24 mouse cellular contexts compared by ENCODE assay signal in the genomic region with DNA sequence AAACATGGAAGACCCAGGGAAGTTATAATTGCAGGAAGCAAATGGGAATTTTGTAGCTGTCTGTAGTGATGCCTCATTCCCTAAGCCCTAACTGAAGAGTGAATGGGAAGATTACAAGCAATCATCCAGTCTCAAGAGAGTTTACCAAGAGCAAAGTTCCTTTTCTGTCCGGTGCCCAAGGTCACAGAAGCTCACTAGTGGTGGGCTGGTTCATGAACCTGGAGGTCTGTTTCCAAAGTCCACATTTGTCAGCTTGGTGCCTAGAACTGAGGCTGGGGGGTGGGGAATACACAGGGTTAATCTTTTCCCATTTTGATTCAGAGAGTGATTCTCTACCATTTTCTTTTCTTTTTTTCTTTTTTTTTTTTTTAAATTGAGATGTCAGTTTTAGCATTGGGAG. TPM values are rescaled to one million over a fixed set of nuclear protein-coding genes. Genes with fewer than 3 reads are reported as not detected.
DNase-seq lines count a peak whose midpoint lies in the region; ATAC-seq lines count a peak whose summit lies in the region.
"Had no signal": no experiment of that assay in that cellular context is flagged by ENCODE, and none has a peak within 500 bp of the region (broad histone marks: within the 10 kb centered on the region; RNA-seq: fewer than 3 reads in every experiment).

No protein-coding gene starts in this region.

- no peaks in the 10 kb centered on the region for H3K9me3 ChIP-seq in kidney, embryonic 16.5 days (ENCODE audit: low read length)
- no peaks in the 10 kb centered on the region for H3K9me3 ChIP-seq in liver, embryonic 13.5 days (replicated peaks)
- H3K9me3 ChIP-seq: embryonic facial prominence, embryonic 10.5 days; embryonic facial prominence, embryonic 13.5 days; forebrain, embryonic 12.5 days; forebrain, embryonic 15.5 days had no signal

- no peak overlapping the region for H3K4me3 ChIP-seq in kidney, embryonic 16.5 days (ENCODE audit: low read length)
- H3K4me3 ChIP-seq in liver, embryonic 13.5 days (replicated peaks), result no peak overlapping the region
- H3K4me3 ChIP-seq: embryonic facial prominence, embryonic 10.5 days; embryonic facial prominence, embryonic 13.5 days; erythroblast, embryonic 14.5 days; forebrain, embryonic 12.5 days; forebrain, embryonic 15.5 days; heart, adult 2 months; hindbrain, embryonic 12.5 days had no signal

- H3K4me2 ChIP-seq in kidney, embryonic 16.5 days (replicated peaks; ENCODE audit: low read depth, low read length), result no peak overlapping the region
- no peak overlapping the region for H3K4me2 ChIP-seq in liver, embryonic 13.5 days
- H3K4me2 ChIP-seq: embryonic facial prominence, embryonic 13.5 days; forebrain, embryonic 12.5 days; forebrain, embryonic 15.5 days; heart, embryonic 11.5 days; hindbrain, embryonic 12.5 days had no signal

- DNase-seq in heart, adult 11 months, result peak; percentile 56
- no peak for DNase-seq in heart, adult 9 months (ENCODE audit: low spot score in 2 of 2)
- peak; percentile 33 for DNase-seq in kidney, adult 9 months
- DNase-seq in liver, embryonic 13.5 days, result no peak
- peak; percentile 67 for DNase-seq in yolk sac, embryonic 10.5 days (ENCODE audit: low spot score)
- DNase-seq: adrenal gland, adult 8-10 months; adrenal gland, postnatal 25 days; cerebellum, adult 11-12 months; cerebellum, adult 8-10 months; cerebellum, postnatal 10 days; cerebellum, postnatal 36 days; embryo, embryonic 11 days; gastrocnemius, postnatal 25 days; heart, adult 2 months had no signal

- ATAC-seq in kidney, embryonic 16.5 days (ENCODE audit: low FRiP score, low TSS enrichment), result no peak
- ATAC-seq in liver, embryonic 13.5 days (ENCODE audit: low read depth), result 0 out of 2 replicates have a peak, but pooled peaks have one; percentile 25
- no peak for ATAC-seq in megakaryocyte-erythroid progenitor cell, adult 5-6 weeks (replicated peaks; ENCODE audit: low FRiP score, low TSS enrichment, poor library complexity, severe bottlenecking)
- ATAC-seq: activated CD4-positive, CD25-positive, alpha-beta regulatory T cell, adult 4 months; forebrain, embryonic 15.5 days had no signal

- no peaks in the 10 kb centered on the region for H3K27me3 ChIP-seq in kidney, embryonic 16.5 days (ENCODE audit: insufficient read depth, low read length)
- H3K27me3 ChIP-seq in liver, embryonic 13.5 days, result no peaks in the 10 kb centered on the region
- H3K27me3 ChIP-seq: forebrain, embryonic 15.5 days had no signal

- 73% methylated on average over 1 of the region's 1 CpGs for WGBS in kidney, embryonic 16.5 days
- 59% methylated on average over 1 of the region's 1 CpGs for WGBS in liver, embryonic 13.5 days (ENCODE audit: insufficient replicate concordance)

- no peak overlapping the region for H3K9ac ChIP-seq in kidney, embryonic 16.5 days (replicated peaks; ENCODE audit: low read length)
- no peak overlapping the region for H3K9ac ChIP-seq in liver, embryonic 13.5 days
- H3K9ac ChIP-seq: embryonic facial prominence, embryonic 13.5 days; forebrain, embryonic 12.5 days; forebrain, embryonic 15.5 days; hindbrain, embryonic 12.5 days had no signal

- H3K4me1 ChIP-seq in kidney, embryonic 16.5 days (ENCODE audit: insufficient read depth, low read length), result peaks cover 16% of the 10 kb centered on the region
- peaks cover 9% of the 10 kb centered on the region for H3K4me1 ChIP-seq in liver, embryonic 13.5 days (replicated peaks)

- H3K36me3 ChIP-seq in kidney, embryonic 16.5 days (ENCODE audit: insufficient read depth, low read length), result no peaks in the 10 kb centered on the region
- H3K36me3 ChIP-seq in liver, embryonic 13.5 days, result peaks cover 6% of the 10 kb centered on the region; the same call in 1 of the 2 replicates
- H3K36me3 ChIP-seq: embryonic facial prominence, embryonic 13.5 days; forebrain, embryonic 12.5 days; forebrain, embryonic 15.5 days; hindbrain, embryonic 12.5 days had no signal

- no peak overlapping the region for H3K27ac ChIP-seq in kidney, embryonic 16.5 days (ENCODE audit: low read length)
- peak overlapping the region; percentile 50 for H3K27ac ChIP-seq in liver, embryonic 13.5 days
- H3K27ac ChIP-seq: embryonic facial prominence, embryonic 10.5 days; embryonic facial prominence, embryonic 13.5 days; forebrain, embryonic 12.5 days; forebrain, embryonic 15.5 days; heart, adult 2 months; hindbrain, embryonic 12.5 days had no signal

RNA-seq across cellular contexts. Expression of a gene that starts 11.3 kb away (rescaled TPM):
- polyA plus RNA-seq in kidney, embryonic 16.5 days (2015; fragmentation: Nextera tagmentation; extraction: Ambion mirVana), result 19.3 and 22.8 TPM in 2 replicates
- 8.2 and 15.3 TPM in 2 replicates for polyA plus RNA-seq in liver, embryonic 13.5 days (2015; fragmentation: Nextera tagmentation; extraction: Ambion mirVana)
- not detected in 2 replicates for total RNA-seq in megakaryocyte-erythroid progenitor cell, adult 5-6 weeks (2014; fragmentation: Nextera tagmentation)
- not detected in 2 replicates for total RNA-seq in megakaryocyte-erythroid progenitor cell, adult 5-6 weeks (2017)
- polyA plus RNA-seq: erythroblast, embryonic 14.5 days had no signal

Comparison
In these comparisons a context has a peak if more than half of its experiments do, and no peak if none do; other contexts are left out.
1. DNase-seq: peak in heart, adult 11 months (single experiment), kidney, adult 9 months (single experiment) and yolk sac, embryonic 10.5 days (single experiment); none in heart, adult 9 months (0 of 2) and liver, embryonic 13.5 days (single experiment).